Mouse (Mus musculus) liver, embryonic 14.5 days (tissue): ENCODE results near the gene Gm43638.

ENCODE experiments used
- CTCF ChIP-seq: IDR thresholded peaks from 2 replicates; pipeline ENCODE4 v1.5.1; 2016; ENCODE audit warnings: antibody characterized with exemption, low read depth, control low read depth
- EP300 ChIP-seq: IDR thresholded peaks from 2 replicates; pipeline ENCODE4 v1.6.1; 2016; ENCODE audit warnings: antibody characterized with exemption, low read depth

DNA sequence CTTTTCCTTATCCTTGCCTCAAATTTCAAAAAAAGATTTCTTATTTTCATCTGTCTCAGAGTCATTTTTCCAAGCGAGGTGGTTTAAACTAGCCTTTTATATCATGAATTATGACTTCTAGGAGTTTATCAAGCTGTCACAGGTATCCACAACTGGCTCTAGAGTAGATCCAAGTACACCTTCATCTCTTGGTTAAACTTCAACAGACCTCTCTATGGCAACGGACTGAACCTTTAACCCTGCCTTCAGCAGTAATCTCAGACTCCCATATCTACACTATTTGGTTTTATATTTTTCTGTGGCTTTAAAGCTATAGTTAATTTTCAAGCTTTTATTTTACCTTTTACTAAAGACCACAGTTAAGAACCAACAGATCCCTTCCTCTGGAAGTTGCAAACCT lies 45.7 kb upstream of the Gm43638 start:
- no peak for TF ChIP-seq CTCF
- no peak for TF ChIP-seq EP300
